Mouse (Mus musculus) neural tube, embryonic 11.5 days (tissue): Measurements from ENCODE around the gene Adcy7. TPM values are rescaled to one million over a fixed set of nuclear protein-coding genes. Genes with fewer than 3 reads are reported as not detected.
A peak's percentile ranks its signal among the peaks of the same experiment; 100 is the strongest.

Experiments
- ATAC-seq: fragments of 200-750 bp; cut with Nextera tagmentation; 2 replicates; pipeline ENCODE4 v1.8.0; 2017; ENCODE audit warnings: moderate number of reproducible peaks, mild to moderate bottlenecking, moderate TSS enrichment, moderate library complexity; ENCODE audit not compliant: insufficient read depth, low FRiP score, low TSS enrichment
- DNase-seq: peaks from one replicate; pipeline ENCODE4 v3.0.0-alpha.2; 2015; ENCODE audit warnings: low spot score
- H3K27ac ChIP-seq: fragments of 300-500 bp; sonication (generic); 2 replicates; pipeline ENCODE4 v1.5.1; 2014; ENCODE audit warnings: low read depth, mild to moderate bottlenecking, low read length
- H3K27me3 ChIP-seq: fragments of 300-500 bp; sonication (generic); 2 replicates; pipeline ENCODE4 v1.6.1; 2014; ENCODE audit warnings: mild to moderate bottlenecking, low read length, mixed read lengths; ENCODE audit not compliant: control insufficient read depth, insufficient read depth
- H3K36me3 ChIP-seq: fragments of 300-500 bp; sonication (generic); 2 replicates; pipeline ENCODE4 v1.6.1; 2014; ENCODE audit warnings: mild to moderate bottlenecking, low read length, moderate library complexity, mixed read lengths; ENCODE audit not compliant: control insufficient read depth, insufficient read depth
- H3K4me1 ChIP-seq: fragments of 300-500 bp; sonication (generic); 2 replicates; pipeline ENCODE4 v1.6.1; 2014; ENCODE audit warnings: low read length, mixed read lengths; ENCODE audit not compliant: control insufficient read depth, insufficient read depth
- H3K4me2 ChIP-seq: fragments of 300-500 bp; sonication (generic); 2 replicates; pipeline ENCODE4 v1.6.1; 2014; ENCODE audit warnings: low read depth, mild to moderate bottlenecking, moderate library complexity
- H3K4me3 ChIP-seq: fragments of 300-500 bp; sonication (generic); 2 replicates; pipeline ENCODE4 v1.5.1; 2014; ENCODE audit warnings: low read depth, low read length
- H3K9ac ChIP-seq: fragments of 300-500 bp; sonication (generic); 2 replicates; pipeline ENCODE4 v1.6.1; 2014; ENCODE audit warnings: mild to moderate bottlenecking, low read length
- H3K9me3 ChIP-seq: fragments of 300-500 bp; sonication (generic); 2 replicates; pipeline ENCODE4 v1.6.1; 2016; ENCODE audit warnings: low read length; ENCODE audit not compliant: control insufficient read depth
- WGBS: fragments of 180-500 bp; shearing (Covaris S2); extraction: QIAGEN DNeasy Blood & Tissue Kit; methylation state at CpG from one replicate; pipeline ENCODE4 v1.1.7; 2014; 5-methylcytosine and 5-hydroxymethylcytosine counted together
- polyA plus RNA-seq: library from polyadenylated mRNA; unstranded; fragments of >200 nt; fragmentation: Nextera tagmentation; extraction: Ambion mirVana; gene quantifications from 2 replicates; pipeline ENCODE4 v1.2.1, GENCODE M21; 2014

The Adcy7 gene
- polyA plus RNA-seq = 2.0 and 2.3 TPM in 2 replicates

DNA sequence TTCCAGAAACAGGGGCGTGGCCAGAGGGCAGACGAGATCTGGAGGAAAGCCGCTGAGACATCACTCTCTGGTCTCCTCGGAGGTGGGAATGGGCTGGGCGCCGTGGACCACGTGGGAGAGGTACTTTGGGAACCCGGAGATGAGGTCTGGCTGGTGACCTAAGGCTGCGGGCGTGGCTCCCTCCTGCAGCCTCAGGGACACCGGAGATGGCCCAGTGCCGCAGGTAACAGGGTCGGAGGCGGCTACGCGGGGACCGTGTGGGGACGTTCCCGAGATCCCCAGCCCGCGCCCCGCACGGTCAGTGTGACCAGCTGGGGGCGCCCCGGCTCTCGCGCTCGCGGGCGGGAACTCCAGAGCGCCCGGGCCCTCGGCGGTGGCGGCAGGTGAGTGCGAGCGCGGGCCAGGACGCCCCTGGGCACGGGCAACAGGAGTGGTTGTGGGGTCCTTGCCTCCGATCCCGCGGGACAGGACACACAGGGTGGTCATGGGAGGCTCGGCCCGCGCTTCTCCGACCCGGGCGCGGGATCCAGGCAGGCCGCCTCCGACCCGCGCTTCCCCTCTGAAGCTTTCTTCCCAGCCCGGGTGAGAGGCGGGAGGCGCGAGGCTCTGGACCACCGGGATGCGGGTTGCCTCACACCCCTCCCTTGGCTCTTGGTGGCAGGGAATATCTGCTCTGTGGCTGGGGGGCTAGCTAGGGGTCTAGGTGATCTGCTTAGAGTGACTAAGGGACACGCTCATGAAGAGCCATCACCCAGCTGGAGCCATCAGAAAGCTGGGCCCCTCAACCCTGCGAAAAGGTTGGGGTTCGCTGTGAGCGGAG lies at the start of gene Adcy7:
Adcy7 (plus strand) TSS at position 173 of the 820 bp plus-strand sequence.
- no peak within 1 kb of the TSS for H3K27ac ChIP-seq
- 5% methylated on average over 52 of the region's 64 CpGs for WGBS
- ATAC-seq (no peak), DNase-seq (peak; percentile 68)
- H3K9ac ChIP-seq = peak within 1 kb of the TSS; percentile 55
- peak within 1 kb of the TSS; percentile 92 for H3K4me2 ChIP-seq
- no peaks in the 10 kb centered on the region for H3K36me3 ChIP-seq
- H3K4me1 ChIP-seq = peaks cover 7% of the 10 kb centered on the region; the same call in 1 of the 2 replicates
- peaks cover 12% of the 10 kb centered on the region for H3K27me3 ChIP-seq
- peak within 1 kb of the TSS; percentile 41 for H3K4me3 ChIP-seq
- H3K9me3 ChIP-seq = no peaks in the 10 kb centered on the region

DNA sequence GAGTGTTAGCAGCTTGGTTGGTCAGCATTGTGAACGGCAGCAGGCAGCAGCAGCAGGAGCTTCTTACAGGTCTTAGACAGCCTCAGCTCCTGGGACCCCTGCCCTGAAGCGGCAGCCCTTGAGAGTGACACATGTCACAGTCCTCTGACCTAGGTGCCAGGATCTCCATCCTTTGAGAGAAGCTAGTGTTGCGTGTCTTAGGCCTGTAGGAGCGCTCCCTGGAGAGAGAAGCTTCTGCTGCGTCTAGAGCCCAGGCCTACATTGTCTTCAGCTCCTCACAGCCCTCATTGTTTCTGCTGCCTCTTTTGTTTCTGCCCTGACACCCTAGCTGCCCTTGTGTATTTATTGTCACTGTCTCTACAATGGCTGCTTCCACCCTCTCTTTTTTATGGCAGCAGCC lies 46.8 kb upstream of the Adcy7 start:
- Histone ChIP-seq H3K4me3 (no peak overlapping the region), H3K4me2 (no peak overlapping the region), H3K27me3 (no peaks in the 10 kb centered on the region), H3K27ac (peak overlapping the region; percentile 73), H3K4me1 (peaks cover 30% of the 10 kb centered on the region), H3K9ac (0 out of 2 replicates have a peak overlapping the region, but pooled peaks have one; percentile 6), H3K36me3 (no peaks in the 10 kb centered on the region), H3K9me3 (no peaks in the 10 kb centered on the region)
- WGBS = 12% methylated on average over 5 of the region's 5 CpGs
- ATAC-seq (peak; percentile 50), DNase-seq (peak; percentile 38)

- Histone ChIP-seq H3K4me1 (peaks cover 30% of the 10 kb centered on the region), H3K27ac (no peak overlapping the region), H3K36me3 (no peaks in the 10 kb centered on the region), H3K4me2 (no peak overlapping the region), H3K4me3 (no peak overlapping the region), H3K9ac (no peak overlapping the region), H3K9me3 (no peaks in the 10 kb centered on the region), H3K27me3 (no peaks in the 10 kb centered on the region)
- peak; percentile 18 for DNase-seq
- WGBS = 59% methylated on average over 6 of the region's 6 CpGs
- ATAC-seq = no peak
Measured at GRCm38 (mm10) chr8:88227851-88228250, 44.4 kb upstream of the Adcy7 start.

GRCm38 (mm10) chr8:88228286-88228685 lies 43.9 kb upstream of the Adcy7 start:
- no peaks in the 10 kb centered on the region for H3K36me3 ChIP-seq
- H3K4me2 ChIP-seq = no peak overlapping the region
- WGBS = 71% methylated on average over 1 of the region's 1 CpGs
- no peaks in the 10 kb centered on the region for H3K9me3 ChIP-seq
- DNase-seq (no peak), ATAC-seq (no peak)
- H3K27ac ChIP-seq = no peak overlapping the region
- no peaks in the 10 kb centered on the region for H3K27me3 ChIP-seq
- peaks cover 30% of the 10 kb centered on the region for H3K4me1 ChIP-seq
- H3K9ac ChIP-seq = no peak overlapping the region
- H3K4me3 ChIP-seq = no peak overlapping the region

GRCm38 (mm10) chr8:88228800-88229199 lies 43.4 kb upstream of the Adcy7 start:
- no peaks in the 10 kb centered on the region for H3K36me3 ChIP-seq
- H3K9me3 ChIP-seq = no peaks in the 10 kb centered on the region
- H3K4me1 ChIP-seq = peaks cover 30% of the 10 kb centered on the region
- no peak overlapping the region for H3K4me2 ChIP-seq
- DNase-seq (no peak), ATAC-seq (no peak)
- H3K9ac ChIP-seq = no peak overlapping the region
- H3K27ac ChIP-seq = no peak overlapping the region
- no peak overlapping the region for H3K4me3 ChIP-seq
- WGBS = 80% methylated on average over 1 of the region's 1 CpGs
- no peaks in the 10 kb centered on the region for H3K27me3 ChIP-seq

- Histone ChIP-seq H3K36me3 (no peaks in the 10 kb centered on the region), H3K4me2 (no peak overlapping the region), H3K9me3 (no peaks in the 10 kb centered on the region), H3K4me1 (no peaks in the 10 kb centered on the region), H3K27ac (no peak overlapping the region), H3K27me3 (no peaks in the 10 kb centered on the region), H3K9ac (no peak overlapping the region), H3K4me3 (no peak overlapping the region)
- WGBS = 80% methylated on average over 2 of the region's 2 CpGs
- ATAC-seq (no peak), DNase-seq (no peak)
Measured at GRCm38 (mm10) chr8:88236666-88237065, 35.5 kb upstream of the Adcy7 start.

DNA sequence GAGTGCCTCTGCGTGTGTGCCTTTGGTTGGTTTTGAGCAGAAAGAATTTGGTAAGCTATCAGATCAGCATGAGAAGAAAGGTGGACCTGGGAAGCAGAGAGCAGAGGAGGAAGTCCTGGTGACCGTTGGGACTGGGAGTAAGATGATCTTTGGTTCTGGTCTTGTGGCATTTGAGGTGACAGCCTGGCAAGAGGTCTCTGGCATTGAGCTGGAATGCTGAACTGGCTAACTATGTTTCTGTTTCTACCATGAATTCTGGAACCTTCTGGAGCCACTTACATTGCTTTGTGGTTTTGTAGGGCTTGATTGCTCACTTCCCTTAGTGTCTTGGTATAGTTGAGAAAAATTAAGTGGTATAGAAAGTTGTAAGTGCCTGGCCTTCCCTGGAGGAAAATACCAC lies 34.6 kb upstream of the Adcy7 start:
- H3K9ac ChIP-seq = no peak overlapping the region
- no peak overlapping the region for H3K4me3 ChIP-seq
- DNase-seq (no peak), ATAC-seq (no peak)
- H3K4me1 ChIP-seq = no peaks in the 10 kb centered on the region
- H3K27me3 ChIP-seq = no peaks in the 10 kb centered on the region
- H3K27ac ChIP-seq = no peak overlapping the region
- H3K9me3 ChIP-seq = no peaks in the 10 kb centered on the region
- H3K4me2 ChIP-seq = no peak overlapping the region
- 83% methylated on average over 2 of the region's 2 CpGs for WGBS
- H3K36me3 ChIP-seq = no peaks in the 10 kb centered on the region

- Histone ChIP-seq H3K9ac (no peak overlapping the region), H3K9me3 (no peaks in the 10 kb centered on the region), H3K27me3 (no peaks in the 10 kb centered on the region), H3K4me1 (no peaks in the 10 kb centered on the region), H3K4me2 (no peak overlapping the region), H3K4me3 (no peak overlapping the region), H3K27ac (no peak overlapping the region), H3K36me3 (no peaks in the 10 kb centered on the region)
- WGBS = 85% methylated on average over 5 of the region's 5 CpGs
- DNase-seq = no peak
- ATAC-seq = no peak
Measured at GRCm38 (mm10) chr8:88239277-88239676, 32.9 kb upstream of the Adcy7 start.

DNA sequence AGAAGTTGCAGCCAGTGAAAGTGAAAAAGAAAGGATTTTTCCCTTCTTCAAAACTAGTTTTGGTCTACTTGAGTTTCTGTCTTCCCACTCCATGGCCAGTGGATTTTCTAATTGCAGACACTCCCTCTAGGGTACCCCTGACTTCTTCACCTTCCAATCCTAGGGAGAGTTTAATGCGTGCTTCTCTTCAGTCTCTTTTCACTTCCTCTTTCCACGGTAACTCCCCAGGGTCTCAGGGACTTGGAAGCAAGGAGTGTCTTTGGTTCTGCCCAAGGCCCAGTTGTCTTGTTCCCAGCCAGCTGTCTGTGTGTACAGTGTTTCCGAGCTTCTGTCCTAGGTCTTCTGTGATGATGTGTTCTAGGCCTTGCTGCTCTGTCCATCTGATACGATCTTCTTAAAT lies 30.3 kb upstream of the Adcy7 start:
- H3K36me3 ChIP-seq = no peaks in the 10 kb centered on the region
- ATAC-seq = no peak

More for the DNA sequence above, 30.3 kb upstream of the Adcy7 start:
- no peaks in the 10 kb centered on the region for H3K4me1 ChIP-seq
- 81% methylated on average over 4 of the region's 4 CpGs for WGBS
- H3K9me3 ChIP-seq = no peaks in the 10 kb centered on the region
- H3K9ac ChIP-seq = no peak overlapping the region
- no peaks in the 10 kb centered on the region for H3K27me3 ChIP-seq
- no peak overlapping the region for H3K27ac ChIP-seq
- H3K4me3 ChIP-seq = no peak overlapping the region
- no peak for DNase-seq
- no peak overlapping the region for H3K4me2 ChIP-seq
